Mouse (Mus musculus) frontal cortex, adult (tissue): ENCODE measurements around the gene Btn2a2.

ENCODE experiments used
- ATAC-seq: cut with Nextera tagmentation; 2 replicates; pipeline ENCODE4 v1.9.2; 2017; ENCODE audit warnings: mild to moderate bottlenecking, moderate library complexity, mixed read lengths; ENCODE audit not compliant: low TSS enrichment

Gene Btn2a2

DNA sequence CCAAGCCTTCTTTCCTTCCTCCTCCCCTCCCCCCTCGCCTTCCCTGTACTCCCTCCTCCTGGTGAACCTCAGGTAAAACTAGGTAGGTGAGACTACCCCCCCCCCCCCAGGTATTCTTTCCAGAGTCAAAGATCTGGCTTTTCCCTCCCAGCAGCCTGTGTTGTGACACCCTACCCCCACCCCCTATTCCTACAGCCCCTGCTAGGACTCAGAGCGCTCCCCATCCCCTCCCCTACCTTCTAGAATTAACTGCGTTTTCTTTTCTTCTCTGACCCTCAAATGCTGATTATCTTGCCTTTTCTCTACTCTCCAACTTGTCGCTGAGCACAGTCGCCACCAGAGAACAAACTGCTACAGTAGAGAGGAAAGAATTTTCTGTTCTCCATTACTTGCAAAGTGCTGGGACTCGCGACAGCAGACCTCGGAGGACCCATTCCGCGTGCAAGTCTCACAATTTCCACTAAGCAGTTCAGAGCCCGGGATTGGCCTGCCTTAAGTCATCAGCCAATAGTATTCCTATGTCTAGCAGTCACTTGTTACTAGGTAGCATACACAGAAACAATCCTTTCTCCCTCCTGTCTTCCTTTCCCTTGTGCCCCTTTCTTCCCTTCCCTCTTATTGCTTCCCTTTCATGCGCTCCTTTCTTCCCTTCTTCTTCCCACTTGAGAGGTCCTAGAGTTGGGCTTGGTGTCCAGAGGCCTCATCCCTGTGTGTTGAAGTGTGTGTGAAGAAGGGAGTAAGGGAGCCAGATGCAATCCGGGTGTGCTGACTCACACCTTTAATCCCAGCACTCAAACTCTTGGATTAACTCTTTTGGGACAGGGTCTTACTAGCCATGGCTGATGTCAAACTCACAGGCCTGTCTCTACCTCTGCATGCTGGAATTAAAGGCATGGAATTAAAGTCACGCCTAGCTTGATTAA, at the start of gene Btn2a2:
TSS of gene Btn2a2 (minus strand) at position 458 of the 923 bp plus-strand sequence.
- ATAC-seq: peak; percentile 99

DNA sequence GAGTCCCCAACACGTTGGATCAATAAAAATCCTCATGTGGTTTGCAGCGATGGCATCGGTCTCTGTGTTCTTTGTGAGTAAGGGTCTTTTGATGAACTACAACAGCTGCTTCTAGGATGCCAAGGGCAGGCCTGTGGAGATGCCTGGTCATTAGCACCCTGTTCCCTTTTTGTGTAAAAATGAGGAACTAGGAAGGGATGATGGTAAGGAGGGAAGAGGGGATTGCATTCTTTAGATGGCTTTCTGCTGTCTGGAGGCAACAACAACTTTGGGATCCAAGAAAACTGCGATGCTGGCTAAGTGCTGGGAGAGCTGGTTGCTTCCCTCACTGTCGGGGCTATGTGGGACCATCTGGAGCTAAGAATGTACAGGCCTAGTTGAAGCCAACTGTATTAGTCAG, 49.6 kb upstream of the Btn2a2 start:
- no peak for ATAC-seq

DNA sequence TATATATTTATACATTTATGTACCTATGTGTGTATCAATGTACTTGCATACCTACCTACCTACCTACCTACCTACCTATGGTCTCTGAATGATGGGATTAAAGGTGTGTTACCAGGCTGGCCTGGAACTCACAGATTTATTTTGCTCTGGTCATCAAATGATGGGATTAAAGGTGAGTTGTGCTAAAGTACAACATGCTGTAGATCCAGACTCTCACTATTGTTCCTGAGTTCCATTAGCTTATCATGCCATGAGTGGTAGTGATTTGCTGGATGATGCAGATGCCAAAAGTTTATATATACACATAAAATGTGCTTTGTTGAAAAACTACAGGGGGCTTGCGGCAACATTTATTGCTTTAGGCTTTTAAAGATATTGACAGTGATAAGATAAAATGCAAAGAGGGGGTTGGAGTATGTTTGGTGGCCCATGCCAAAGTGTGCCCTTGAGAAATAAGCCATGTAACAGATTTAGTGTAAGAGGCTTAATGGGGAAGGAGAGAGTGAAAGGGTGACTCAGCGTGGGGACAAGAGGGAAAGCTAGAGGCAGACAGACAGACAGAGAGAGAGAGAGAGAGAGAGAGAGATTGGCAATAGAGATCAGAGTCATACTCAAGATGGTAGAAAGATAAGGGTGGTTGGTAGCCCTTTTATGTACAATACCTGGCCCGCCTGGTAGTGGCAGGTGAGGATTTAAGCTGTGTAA, 48.5 kb upstream of the Btn2a2 start:
- ATAC-seq: no peak

DNA sequence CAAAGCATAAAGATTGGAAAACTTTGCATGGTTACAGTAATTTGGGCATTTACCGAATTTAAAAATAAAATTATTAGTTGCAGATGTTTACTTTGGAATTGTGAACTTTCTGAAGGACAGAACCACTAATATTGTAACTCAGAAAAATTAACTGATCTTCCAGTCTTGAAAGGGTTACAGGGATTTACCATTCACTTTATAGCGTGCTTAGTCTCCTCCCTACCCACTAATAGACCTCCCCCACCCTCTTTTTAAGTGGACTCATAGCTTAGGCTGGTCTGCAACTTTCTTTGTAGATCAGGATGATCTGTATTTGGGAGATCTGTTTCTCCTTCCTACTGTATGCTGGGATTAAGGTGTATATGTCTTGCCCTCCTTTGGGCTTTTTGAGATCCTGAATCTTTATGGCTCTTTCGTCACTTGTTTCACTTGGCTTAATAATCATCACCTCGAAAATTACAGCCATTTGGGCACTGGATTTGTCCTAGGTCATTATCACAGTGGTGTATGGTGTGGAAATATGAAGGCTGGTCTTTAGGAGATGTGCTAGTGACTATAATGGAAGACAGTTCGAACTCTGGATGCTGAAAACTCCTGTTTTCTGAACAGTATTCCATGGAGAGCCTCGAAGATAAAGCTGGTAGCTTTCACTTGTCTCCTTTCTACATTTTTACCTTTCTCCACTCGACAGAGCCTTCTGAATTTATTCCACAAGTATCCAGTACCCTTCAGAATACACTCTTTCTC, 47.6 kb upstream of the Btn2a2 start:
- ATAC-seq: no peak

DNA sequence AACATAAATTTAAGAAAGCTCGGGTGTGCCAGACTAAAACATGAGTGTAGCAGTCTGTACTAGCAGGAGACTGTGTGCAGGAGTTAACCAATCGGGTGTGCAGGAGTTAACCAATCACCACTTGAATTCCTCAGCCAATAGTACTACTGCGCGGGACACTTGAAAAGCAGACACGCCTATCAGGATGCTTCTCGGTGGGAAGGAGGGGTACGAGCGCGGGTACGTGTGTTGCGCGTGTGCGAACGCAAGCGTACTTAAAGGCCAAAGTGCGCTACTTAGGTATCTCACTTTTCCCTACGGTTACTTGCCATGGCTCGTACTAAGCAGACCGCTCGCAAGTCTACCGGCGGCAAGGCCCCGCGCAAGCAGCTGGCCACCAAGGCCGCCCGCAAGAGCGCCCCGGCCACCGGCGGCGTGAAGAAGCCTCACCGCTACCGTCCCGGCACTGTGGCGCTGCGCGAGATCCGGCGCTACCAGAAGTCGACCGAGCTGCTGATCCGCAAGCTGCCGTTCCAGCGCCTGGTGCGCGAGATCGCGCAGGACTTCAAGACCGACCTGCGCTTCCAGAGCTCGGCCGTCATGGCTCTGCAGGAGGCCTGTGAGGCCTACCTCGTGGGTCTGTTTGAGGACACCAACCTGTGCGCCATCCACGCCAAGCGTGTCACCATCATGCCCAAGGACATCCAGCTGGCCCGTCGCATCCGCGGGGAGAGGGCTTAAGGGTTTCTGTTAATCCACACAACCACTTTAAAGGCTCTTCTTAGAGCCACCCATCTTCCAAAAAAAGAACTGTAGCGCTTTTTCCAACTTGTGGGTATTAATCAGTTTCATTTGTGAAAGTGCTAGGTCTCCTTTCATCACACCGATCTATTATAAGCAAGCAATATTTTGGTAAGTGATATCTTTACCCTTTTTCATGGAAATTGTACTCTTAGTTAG, 46.7 kb upstream of the Btn2a2 start, which contains the start of gene Hist1h3g:
TSS of gene Hist1h3g (plus strand) at position 286 of the 939 bp plus-strand sequence.
- peak; percentile 87 for ATAC-seq

DNA sequence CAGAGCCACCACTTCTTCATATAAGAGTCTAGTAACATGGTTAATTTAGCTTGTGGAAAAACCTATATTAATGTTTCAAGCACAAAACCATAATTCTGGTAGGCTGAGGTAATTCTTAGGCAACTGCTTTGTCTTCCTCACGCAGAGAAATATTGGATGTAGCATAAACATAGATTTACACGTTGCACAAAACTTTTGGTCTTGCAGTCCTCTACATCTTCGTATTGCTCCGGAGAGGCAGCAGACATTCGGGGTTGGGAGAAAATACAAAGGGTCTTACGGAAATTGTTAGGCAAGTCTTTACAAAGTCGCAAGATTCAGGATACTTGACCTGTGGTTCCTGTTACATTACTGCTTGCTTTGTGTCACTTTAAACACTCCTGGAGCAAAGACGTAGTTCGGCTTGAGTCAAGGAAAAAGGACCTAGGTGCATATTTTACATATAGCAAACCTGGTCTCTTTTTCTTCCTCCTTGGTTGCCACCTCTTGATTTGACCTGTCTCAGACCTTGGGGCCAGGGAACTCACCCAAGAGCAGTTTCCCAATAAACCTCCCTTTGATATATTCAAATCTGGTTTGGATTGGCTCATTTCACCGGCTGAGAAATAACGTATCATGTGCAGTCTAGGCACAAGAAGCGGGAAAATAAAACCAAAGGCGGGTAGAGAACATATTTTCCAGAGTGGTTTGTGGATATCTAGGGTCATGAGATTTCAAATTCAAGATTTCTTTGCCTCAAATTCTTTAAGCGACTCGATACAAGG, 45.9 kb upstream of the Btn2a2 start:
- ATAC-seq: peak; percentile 45

DNA sequence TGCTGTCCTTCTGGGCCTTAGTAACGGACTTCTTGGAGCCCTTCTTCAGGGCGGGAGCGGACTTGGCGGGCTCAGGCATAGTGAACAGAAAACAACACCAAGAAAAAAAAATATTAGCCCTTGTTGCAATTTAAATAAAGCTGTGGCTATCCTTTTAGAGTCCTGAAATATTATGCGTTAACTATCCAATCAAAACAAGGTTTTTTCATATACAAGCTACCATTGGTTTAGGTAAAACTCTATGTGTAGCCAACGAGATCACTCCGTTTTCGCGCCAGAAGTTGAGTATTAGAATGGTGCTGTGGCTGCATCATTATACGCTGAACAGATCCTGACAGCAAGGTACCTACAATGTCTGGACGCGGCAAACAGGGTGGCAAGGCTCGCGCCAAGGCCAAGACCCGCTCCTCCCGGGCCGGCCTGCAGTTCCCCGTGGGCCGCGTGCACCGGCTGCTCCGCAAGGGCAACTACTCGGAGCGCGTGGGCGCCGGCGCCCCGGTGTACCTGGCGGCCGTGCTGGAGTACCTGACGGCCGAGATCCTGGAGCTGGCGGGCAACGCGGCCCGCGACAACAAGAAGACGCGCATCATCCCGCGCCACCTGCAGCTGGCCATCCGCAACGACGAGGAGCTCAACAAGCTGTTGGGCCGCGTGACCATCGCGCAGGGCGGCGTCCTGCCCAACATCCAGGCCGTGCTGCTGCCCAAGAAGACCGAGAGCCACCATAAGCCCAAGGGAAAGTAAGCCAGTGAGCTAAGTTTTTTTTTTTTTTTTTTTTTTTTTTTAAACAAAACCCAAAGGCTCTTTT, 45.1 kb upstream of the Btn2a2 start, which contains the start of gene Hist1h2af:
TSS of gene Hist1h2af (plus strand) at position 347 of the 808 bp plus-strand sequence.
- ATAC-seq: peak; percentile 69

DNA sequence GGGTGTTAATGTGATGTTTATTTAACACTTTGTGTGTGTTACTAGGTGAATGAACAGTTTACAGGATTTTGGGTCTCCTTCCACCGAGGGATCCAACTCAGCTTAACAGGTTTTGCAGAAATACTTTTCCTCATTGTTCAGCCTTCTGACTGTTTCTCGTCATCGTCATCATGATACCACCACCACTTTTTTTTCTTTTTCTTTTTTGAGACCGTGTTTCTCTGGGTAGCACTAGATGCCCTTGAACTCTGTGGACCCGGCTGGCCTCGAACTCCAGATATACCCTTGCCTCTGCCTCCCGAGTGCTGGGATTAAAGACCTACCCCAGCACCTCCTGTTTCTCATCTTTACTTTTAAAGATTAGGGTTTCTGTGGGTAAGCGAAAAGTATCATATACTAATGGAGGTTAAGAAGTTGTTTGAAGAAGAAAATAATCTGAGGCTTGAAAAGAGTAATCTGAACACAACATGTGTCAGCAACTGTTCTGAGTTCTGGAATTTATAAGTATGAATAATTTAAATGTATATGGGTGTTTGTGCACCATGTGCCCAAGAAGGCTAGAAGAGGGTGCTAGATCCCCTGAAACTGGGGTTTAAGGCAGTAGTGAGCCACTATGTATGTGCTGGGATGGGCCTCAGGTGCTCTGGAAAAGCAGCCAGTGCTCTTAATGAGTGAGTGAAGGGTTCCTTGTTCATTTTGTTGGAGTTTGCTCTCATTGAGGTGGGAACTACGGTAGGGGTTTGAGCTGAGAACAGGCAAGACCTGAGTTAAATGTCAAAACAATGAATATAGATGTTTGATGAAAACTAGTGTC, 43.8 kb upstream of the Btn2a2 start:
- ATAC-seq: no peak

DNA sequence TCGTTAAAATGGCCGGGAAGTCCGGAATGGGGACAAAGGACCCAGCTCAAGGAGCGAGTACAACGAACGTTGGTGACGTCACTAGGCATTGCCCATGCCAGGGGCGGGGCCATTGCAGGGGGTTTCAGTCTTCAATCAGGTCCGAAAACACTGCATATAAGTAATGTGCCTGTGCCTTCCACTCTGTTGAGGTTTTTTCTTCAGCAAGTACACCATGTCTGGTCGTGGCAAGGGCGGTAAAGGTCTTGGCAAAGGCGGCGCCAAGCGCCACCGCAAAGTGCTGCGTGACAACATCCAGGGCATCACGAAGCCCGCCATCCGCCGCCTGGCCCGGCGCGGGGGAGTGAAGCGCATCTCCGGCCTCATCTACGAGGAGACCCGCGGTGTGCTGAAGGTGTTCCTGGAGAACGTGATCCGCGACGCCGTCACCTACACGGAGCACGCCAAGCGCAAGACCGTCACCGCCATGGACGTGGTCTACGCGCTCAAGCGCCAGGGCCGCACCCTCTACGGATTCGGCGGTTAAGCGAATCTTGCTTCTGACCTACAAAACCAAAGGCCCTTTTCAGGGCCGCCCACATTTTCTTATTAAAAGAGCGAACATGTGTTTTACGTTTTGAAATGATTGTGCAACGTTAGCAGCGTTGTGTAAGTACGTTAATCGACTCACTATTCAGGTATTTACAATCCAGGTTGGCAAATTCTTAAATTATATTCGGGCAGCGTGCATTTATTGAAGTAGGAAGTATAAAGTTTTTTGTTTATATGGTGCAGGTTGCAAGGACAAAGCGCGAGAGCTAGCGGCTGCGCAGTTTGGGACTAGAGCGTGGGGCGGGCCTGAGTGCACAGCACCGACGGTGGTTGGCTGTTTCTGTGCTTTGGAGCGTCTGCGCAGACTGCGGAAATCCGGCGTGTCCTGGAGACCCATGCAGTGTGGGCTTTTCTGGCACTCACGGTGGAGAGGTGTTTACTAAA, 42.5 kb upstream of the Btn2a2 start, which contains the start of gene Hist1h4h:
TSS of gene Hist1h4h (plus strand) at position 150 of the 975 bp plus-strand sequence.
- peak; percentile 78 for ATAC-seq

DNA sequence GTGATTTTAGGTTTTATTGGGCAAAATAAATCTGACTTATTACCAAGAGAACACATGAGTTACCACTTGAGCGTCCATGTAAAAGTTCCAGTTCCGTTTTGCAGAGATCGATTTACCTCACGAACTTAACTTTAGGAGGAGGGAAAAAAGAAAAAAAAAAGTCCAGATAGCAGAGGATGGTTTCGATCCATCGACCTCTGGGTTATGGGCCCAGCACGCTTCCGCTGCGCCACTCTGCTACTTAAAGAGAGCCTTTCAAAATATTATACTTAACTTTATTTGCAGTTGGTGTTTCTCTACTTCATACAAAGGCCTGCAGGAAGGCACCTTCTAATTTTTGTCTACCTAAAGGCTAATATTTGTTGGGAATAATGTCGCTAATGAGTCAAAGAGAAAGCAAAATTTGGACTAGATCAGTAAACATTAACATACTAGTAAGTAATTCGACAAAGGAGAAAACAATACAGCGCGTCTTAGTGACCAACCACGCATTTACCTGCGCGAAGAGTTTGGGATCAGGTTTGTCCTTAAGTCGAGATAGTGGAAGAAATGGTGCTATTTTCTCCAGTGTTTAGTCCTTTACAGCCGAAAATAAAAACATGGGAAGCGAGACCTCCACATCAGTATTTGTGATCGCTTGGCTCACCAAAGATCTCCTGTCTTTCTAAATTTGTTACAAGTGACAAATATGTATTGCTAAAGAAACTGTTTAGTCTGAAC, 41.7 kb upstream of the Btn2a2 start:
- ATAC-seq: no peak

DNA sequence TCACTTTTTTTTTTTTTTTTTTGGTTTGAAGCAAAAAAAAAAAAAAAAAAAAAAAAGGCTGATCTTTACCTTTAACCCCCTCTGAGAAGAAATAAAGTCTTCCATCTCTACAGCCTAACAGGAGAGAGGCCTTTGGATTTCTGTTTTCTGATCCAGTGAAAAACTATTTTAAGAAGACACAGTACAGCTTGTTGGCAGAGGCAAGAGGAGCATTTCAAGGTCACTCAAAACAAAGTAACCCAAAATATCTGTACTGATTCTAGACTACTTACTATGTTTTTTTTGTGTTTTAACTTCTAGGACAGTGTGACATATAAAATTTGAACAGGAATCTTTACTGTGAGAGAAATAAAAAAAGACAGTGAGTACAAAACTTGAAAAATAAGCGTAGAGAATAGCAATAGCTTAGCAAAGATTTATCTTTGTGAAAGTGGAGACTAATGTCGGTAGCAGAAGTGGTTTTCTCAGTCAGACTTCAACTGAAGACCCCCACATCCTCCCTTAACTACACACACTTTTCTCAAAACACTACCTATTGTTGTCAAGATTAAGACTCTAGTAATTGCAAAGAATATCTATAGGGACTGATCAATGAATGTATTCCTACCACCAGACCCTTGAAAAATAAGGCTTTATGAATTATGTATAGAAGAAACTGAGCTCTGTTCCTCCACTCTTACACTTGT, 41.0 kb upstream of the Btn2a2 start:
- no peak for ATAC-seq

DNA sequence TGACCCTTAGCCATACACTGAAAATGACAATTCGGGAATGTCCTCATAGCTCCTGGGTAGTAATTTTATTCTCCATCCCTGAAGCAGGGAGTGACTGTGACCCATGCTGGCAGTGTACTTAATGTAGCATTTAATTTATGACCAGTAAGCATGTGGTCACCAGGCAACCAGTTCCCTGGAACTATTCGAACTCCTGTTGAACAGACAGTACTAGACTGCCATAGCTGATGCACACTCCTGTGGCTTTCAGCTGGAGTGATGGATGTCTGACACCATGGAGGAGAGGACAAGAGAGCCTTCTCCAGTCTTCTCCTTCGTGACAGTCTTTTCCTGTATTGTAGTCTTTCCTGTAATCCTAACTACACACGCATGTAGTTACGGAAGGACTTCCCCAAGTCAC, 40.3 kb upstream of the Btn2a2 start:
- no peak for ATAC-seq

DNA sequence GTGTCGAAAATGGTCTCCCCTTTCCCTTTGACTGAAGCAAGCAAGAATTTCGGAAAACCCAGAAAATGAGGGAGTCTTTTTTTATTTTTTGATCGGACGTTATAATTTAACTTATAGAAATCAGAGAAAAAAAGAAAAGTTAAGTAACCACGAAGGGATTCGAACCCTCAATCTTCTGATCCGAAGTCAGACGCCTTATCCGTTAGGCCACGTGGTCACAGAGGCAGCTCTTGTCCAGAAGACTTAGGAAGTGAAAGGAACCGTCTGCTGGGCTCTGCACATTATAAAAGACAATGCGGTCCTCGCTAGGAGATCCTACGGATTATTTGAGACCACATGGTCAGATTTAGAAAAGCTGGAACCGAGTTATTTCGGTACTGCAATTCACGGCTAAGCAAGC, 37.7 kb upstream of the Btn2a2 start:
- peak; percentile 42 for ATAC-seq

DNA sequence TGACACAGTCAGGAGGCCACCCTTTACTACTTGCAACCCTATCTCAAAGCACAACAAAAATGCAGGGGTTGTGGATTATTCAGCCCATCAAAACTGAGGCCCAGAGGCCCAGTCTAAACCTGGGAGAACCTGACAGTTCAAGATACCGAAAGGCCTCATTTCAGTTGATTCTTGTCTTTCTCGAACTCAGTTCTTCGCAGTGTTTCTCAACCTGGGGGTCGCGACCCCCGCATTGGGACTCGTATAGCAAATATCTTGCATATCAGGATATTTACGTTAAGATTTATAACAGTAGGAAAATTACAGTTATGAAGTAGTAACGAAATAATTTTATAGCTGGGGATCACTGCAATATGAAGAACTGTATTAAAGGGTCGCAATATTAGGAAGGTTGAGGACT, 37.2 kb upstream of the Btn2a2 start:
- ATAC-seq: no peak

DNA sequence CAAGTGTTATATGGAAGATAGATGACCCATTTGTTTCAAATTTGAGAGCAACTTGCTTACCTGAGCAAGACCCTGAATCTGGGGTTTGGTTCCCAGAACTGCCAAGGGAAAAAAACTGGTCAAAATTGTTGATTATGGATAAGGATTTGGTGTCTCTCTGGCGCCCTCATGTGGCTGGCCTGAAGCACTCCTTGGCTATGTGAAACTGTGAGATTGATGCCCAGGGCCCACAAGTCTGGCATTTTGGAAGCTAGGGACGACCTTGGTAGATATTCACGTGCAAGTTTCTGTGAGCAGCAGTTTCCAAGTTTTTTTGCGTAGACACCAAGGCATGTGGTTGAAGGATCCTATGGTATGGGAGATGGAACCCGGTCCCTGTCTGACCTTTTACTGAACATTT, 36.0 kb upstream of the Btn2a2 start:
- peak; percentile 48; the same call in 1 of the 2 replicates for ATAC-seq

DNA sequence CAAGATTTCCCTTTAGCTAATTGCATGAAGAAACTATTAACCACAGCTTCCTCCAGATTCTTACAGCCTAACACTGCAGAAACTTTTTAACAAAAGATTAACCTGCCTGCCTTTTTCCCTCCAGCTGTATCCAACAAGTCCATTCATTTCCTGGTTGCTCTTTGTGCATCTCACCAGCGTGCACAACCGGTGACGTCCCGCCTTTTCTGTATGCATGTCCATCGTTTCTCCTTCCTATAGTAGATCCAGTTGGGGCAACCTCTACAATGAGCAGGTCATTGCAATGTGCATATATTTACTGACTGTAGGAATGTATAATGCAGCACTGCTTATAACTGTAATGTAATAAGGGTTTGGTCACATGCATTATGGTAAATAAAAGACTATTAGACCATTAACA, 35.3 kb upstream of the Btn2a2 start:
- ATAC-seq: no peak
